Mouse (Mus musculus) regulatory T cell (primary cell): Measurements from ENCODE around the gene Cct6b.
"Not testable (repeated sequence)": the region's sequence is repeated elsewhere in the genome, so short reads cannot be mapped to it uniquely, and the experiment has no call there.

Experiments used
- in situ Hi-C: fragments of 300-600 bp; cut with MboI, MseI; formaldehyde crosslinking; loops from one replicate; pipeline ENCODE4 v1.15.1; 2025; ENCODE audit warnings: high pct_unique_total_duplicates

Gene Cct6b

DNA sequence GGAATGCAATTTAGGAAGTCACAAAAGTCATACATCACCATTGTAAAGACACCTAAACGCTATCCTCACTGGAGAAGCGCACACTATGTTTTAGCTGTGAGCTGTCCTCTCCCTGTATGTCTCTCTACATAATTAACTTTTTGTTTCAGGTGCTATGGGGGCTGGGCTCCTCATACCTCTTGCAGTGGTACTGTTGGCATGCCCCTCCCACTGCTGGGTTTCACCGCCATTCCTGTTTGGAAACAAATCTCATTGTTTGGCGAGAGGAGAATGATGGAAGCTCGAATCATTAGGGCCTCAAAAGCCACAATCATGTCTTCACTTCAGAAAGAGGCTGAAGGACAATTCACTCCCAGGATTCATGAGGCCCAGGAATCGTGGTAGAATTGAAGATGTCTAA, 59.0 kb downstream of the Cct6b start:
- in situ Hi-C loops: no loop called here

DNA sequence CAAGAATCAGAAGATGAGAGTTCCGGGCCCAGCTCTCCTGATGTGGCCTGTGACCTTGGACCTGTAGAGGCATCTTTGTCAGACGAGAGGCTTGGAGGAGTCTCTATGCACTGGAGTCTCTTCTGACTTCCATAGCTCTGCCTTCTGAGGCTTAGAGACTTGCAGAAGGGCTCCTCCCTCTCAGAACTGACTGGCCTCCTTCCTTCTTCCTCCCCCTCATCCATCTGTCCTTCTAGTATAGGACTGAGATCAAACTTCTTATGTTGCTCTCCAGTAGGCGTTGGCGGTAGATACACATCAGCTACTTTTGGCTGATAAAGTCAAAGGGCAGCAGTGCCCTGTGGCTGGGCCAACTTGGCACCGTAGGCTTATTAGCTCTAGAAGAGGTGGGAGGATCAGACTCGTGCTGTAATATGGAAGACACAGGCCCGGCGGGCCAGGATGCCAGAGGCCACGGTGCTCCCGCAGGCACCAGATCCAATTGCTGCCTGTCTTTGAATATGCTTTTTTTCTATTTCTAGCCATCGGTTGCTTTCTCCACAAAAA, 64.2 kb downstream of the Cct6b start:
- in situ Hi-C loops: no loop called here

DNA sequence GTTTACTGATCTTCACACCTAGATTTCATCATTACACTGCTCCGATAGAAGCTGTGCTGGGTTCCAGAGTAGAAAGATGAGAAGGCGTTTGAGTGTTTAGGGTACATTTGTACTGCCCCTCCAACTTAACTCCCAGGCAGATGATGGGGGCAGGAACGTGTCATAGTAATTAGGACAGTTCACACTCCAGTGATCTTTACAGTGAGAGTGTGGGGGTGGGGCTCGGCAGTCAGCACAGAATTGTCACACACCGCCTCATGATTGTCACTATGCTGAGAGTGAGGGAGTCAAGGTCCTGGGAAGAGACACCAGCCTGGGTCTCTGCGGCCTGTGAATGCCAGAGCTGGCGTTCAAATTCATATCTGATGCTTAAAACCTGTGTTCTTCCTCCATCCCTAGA, 68.2 kb downstream of the Cct6b start:
- in situ Hi-C loops: no loop called here

DNA sequence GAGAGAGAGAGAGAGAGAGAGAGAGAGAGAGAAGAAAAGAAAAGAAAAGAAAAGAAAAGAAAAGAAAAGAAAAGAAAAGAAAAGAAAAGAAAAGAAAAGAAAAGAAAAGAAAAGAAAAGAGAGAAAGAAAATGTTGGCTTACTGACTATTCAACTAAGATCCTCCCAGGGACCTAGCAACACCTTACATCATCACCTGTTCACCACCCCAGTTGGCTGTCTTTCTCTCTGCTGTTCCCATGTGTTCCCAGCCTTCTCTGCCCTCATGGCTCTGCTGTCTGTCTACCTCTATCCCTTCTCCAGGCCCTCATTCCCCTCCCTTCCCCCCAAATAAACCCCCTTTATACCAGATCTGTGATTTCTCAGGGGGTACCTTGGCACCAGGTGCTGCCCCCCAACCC, 69.2 kb downstream of the Cct6b start:
- in situ Hi-C loops: not testable (repeated sequence)

DNA sequence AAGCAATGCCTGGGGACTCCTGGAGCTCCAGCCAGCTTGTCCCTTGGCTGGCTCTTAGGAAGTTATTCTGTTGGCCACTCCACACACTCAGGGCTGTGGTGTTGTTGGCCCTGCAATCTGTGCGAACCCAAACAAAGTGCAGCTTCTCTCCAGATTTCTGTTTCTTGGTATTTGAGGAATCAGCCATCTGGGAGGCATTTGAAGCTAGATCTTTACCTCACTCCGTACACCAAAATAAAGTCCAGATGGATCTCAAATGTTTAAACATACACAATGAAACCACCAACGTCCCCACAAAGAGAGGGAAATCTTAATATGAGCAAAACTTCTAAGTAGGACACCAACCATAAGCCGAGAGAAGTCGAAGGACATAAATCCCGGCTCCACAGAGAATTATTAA, 71.5 kb downstream of the Cct6b start:
- in situ Hi-C loops: no loop called here

DNA sequence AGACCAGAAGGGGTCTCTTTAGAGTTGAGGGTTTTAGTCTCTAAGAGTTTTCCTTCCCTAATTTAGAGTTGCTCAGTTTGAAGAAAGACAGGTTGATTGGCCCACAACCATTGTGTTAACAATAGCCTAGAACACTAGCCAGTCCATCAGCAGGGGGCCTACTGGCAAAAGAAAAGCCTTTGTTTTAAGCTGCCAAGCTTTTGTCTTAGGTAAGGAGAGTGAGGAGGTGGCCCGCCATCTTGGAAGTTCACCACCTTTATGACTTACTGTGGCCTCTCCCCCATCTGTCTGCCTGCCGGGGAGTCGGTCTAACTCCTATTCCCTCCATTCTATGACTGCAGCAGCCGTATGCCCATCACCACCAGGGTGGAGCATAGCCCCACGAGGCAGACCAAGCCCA, 73.6 kb downstream of the Cct6b start:
- in situ Hi-C loops: no loop called here

DNA sequence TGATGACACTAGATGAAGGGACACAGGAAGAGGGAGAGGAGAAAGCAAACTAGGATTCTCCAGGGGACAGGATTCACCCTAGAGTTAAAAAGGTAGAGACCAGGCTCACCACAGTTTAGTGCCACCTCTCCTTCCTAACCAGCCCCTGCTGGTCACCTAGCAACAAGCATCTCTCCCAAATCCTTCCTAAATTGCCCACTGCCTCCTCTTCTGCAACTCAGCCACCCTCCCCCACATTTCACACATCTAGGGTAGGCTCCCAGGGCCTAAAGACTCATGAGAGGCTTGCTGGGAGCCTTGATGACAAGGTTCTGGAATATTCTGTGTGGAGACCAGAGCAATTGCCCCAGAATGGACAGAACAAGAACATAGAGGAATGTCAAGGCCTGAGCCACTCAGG, 76.5 kb downstream of the Cct6b start:
- in situ Hi-C loops: no loop called here

DNA sequence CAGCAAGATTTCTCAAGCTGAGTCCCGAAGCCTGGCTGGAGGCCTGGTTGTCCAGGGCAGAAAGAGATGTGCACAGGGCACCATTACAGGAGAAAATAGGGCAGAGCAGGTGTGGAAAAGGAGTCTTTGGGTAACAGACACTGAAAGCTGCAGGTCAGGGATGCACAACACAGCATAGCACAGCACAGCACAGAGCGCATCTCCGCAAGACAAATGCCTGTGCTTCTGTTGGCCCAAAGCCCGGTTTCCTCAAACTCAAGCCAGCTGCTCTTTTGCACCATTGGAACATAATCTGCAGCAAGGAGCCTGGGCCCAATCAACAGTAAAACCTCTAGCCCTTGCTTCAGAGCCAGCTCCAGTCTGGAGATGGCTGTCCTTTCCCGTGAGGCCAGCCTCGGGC, 79.4 kb downstream of the Cct6b start:
- in situ Hi-C loops: no loop called here

DNA sequence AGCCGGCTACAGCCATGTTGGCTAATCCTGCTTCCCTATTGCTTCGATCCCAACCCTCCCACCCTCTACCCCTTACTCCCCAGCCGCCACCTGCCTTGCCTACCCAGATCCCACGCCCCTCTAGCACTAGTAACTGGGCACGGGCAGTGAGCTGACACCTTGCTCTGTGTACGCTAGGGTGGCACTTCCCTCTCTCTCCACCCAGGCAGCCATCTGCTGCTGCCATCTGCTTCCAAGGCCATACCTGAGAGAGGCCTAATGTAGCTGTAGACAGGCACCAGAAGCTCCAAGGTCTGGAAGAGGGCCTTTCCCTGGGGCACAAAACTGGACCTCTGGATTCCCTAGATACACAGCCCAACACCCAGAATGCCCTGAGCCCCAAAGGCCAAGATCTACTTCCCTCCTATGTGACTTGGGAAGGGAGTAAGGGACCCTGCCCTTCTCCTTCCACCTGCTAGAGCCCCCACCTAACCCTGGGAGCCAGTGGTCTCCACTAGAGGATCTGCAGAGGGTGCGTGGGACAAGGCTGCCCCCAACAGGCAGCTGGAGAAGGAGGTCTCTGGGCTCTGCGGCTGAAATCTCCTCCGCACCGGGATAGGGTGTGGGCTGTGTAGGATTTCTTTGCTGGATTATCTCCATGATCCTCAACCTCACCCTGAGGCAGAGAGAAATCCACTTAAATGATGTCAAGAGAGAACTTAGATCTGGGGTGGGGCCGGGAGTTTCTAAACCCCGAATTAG, 80.2 kb downstream of the Cct6b start:
- in situ Hi-C loops: no loop called here

DNA sequence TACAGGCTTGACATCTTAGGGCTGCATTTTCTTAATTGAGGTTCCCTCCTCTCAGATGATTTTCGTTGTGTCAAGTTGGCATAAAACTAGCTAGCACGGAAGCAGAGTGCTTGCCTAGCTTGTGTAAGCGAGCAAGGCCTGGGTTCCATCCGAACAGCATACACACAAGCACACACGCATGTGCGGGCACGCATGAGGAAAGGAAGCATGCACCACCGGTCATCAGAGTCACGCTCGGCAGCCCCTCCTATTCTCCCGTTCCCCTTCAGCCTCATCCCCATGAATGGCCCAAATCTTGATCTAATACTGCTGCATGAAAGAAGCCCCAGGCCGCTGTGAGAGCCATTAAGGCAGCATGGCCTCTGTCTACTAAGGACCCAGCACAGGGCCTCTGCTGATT, 85.6 kb downstream of the Cct6b start:
- in situ Hi-C loops: no loop called here
